Mouse (Mus musculus) liver, postnatal 0 days (tissue): ENCODE measurements around the gene Stk32c.

Source experiments
- CTCF ChIP-seq: sonication (generic); IDR thresholded peaks from 2 replicates; pipeline ENCODE4 v1.5.1; 2016; ENCODE audit warnings: antibody characterized with exemption, low read depth
- EP300 ChIP-seq: IDR thresholded peaks from 2 replicates; pipeline ENCODE4 v1.6.1; 2016; ENCODE audit warnings: antibody characterized with exemption, low read depth, mild to moderate bottlenecking

GRCm38 (mm10) chr7:139079141-139079540 is 134.0 kb downstream of the Stk32c start:
- TF ChIP-seq CTCF (no peak), EP300 (no peak)
